Mouse (Mus musculus): ENCODE data around the gene Abcb4.
"Not testable (repeated sequence)": the region's sequence is repeated elsewhere in the genome, so short reads cannot be mapped to it uniquely, and the experiment has no call there.

Gene Abcb4

DNA sequence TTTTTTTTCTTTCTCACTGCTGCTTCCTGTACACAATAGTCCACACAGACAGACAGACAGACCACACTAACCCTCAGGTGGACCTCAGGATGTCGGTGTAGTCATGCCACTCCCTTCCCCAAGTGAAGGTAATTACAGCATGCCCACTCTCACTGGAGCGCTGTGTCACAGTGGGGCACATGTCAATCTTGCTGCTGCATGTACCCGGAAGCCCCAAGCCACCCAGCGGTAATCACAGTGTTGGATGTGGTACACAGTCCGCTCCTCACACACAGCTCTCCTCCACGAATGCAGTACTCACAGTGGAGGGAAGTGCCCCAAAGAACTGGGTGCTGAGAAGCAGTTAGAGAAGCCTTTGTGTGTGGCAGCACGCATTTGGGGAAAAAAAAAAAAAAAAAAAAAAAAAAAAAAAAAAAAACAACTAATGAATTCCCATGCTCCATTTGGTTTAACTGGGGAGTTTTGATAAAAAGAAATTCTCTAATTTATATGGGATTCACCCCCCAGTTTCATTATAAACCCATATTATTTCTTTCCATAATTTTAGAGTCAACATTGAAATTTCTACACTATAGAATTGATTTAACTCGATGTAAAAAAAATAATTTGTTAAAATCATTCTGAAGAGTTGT lies 18.2 kb downstream of the Abcb4 start:
- no peak for DNase-seq (ENCODE audit: low spot score)

DNA sequence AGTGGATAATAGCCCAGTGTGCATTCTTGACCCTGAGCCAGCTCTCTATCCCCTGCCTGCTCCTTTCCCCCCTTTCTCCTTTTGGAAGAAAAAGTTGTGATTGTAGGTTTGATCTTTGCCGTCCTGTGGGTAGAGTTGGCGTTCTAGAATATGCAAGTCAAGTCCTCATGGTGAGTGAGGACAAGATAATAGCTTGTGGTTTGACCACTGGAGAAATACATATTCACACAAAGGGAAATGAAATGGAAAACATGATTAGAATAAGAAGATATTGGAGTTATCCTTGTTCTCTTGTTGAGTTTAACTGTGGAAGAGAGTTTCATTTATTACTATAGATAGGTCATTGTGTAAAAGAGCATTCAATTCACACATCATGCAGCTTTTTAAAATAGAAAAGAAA lies 22.9 kb downstream of the Abcb4 start:
- DNase-seq (ENCODE audit: low spot score): no peak

GRCm38 (mm10) chr5:8917069-8917468 lies 23.6 kb downstream of the Abcb4 start:
- DNase-seq (ENCODE audit: low spot score): no peak

DNA sequence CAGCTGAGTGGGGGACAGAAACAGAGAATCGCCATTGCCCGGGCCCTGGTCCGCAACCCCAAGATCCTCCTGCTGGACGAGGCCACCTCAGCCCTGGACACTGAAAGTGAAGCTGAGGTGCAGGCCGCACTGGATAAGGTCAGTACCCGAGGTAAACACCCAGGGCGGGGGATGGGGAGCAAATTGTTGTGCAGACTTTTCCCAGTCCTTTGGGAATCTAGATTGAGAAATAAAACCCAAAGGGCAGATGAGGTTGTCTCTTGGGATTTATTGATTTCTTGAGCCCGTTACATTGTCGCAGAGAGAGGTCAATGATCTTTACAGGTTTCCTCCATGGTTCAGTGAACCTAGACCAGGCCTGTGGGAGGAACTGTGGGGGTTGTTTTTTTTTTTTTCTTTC lies 34.9 kb downstream of the Abcb4 start:
- DNase-seq (ENCODE audit: low spot score): no peak

GRCm38 (mm10) chr5:8937965-8938364 lies 44.4 kb downstream of the Abcb4 start:
- no peak for DNase-seq (ENCODE audit: low spot score)

DNA sequence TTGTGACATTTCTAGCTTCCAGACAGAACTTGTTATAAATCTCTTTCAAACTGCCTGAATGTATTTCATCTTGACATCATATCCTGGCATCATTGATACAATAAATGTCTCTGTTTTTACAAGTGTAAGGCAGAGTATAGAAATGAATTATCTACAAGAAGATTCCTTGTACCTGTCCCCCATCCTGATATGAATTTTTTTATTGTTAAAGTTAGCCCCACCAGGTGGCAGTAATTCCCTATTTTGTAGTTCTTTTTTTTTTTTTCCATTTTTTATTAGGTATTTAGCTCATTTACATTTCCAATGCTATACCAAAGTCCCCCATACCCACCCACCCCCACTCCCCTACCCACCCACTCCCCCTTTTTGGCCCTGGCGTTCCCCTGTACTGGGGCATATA lies 47.7 kb downstream of the Abcb4 start:
- DNase-seq (ENCODE audit: low spot score): not testable (repeated sequence)

- no peak for DNase-seq (ENCODE audit: low spot score)
Measured at GRCm38 (mm10) chr5:8943836-8944235, 50.3 kb downstream of the Abcb4 start.

DNA sequence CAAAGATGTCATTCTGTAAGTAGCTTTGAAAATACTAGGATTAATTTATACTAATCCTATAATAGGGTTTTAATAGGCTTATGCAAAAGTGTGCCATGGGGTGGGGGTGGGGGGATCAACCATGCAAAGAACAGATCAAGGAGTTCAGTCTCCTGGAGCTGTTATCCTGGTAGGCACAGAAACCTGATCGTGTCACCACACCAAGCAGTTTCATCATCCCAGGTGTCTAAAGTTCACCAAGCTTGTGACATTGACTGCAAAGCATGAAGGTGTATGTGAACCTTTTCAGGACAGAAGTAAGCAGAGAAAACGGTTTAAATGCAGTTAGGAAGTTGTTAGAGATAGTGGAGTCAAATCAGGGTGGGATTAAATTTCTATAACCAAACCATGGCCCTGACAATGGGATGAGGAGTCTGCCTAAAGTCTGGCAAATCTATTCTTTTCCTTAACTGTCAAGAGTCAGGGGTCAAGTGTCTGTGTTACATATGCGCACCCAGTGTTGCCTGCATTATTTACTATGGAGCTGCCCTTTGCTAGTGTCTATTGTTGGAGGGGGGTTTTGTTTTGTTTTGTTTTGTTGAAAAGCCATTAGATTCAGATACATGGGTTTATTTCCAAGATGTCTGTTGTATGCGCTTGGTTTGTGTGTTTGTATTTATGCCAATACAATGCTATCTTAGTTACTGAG lies 54.0 kb downstream of the Abcb4 start:
- DNase-seq (ENCODE audit: low spot score): no peak

DNA sequence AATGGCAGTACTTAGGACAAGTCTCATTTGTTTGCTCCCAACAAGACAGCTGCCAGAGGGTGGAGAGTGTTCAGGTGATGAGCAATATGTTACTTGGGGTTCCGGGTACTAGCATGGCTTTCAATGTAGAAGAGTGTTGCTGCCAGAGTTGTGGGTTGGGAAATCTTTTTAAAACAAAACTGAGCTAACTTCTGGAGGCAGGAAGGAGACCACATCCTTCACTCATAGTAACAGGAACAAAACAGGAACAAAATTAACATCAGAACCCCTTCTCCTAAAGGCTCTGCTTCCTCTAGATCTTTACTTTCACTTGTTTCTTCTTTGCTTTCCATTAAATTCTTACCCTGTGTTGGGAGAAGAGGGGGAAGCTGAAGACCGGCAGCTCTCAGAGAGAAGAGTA lies 60.1 kb downstream of the Abcb4 start:
- DNase-seq (ENCODE audit: low spot score): no peak

DNA sequence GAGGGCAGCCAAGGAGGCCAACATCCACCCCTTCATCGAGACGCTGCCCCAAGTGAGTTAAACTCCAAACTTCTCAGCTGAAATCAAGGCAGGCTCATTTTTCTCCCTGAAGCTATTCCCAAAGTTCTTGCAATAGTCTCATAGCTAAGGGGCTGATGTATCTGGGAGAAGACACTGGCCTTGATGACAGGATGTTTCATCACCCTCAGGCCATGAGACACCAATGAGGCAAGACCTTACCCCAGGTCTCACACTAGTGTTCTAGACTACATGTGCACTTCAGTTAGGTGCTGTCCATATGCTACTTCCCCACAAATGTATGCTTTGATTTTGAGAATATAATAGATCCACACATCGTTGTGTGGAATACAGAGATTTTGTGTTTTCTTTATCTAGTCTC lies 62.0 kb downstream of the Abcb4 start:
- no peak for DNase-seq (ENCODE audit: low spot score)

DNA sequence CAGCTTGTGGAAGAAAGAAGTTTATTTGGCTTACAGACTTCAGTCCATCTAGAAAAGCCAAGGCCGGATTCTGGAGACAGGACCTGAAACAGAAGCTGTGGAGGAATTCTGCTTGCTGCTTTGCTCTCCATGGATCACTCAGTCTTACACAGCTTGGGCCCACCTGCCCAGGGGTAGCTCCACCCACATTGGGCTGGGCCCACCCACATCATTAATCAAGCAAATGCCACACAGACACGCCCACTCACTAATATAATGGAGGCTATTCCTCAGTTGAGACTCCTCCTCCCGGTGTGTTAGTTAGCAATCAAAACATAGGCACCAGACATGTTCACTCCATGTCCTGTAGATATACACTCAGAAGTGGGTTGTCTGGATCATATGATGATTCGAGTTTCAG lies 67.0 kb downstream of the Abcb4 start:
- DNase-seq (ENCODE audit: low spot score): no peak

GRCm38 (mm10) chr5:8964487-8964886 lies 71.0 kb downstream of the Abcb4 start:
- no peak for DNase-seq (ENCODE audit: low spot score)

GRCm38 (mm10) chr5:8970694-8971093 lies 77.2 kb downstream of the Abcb4 start:
- no peak for DNase-seq (ENCODE audit: low spot score)

DNA sequence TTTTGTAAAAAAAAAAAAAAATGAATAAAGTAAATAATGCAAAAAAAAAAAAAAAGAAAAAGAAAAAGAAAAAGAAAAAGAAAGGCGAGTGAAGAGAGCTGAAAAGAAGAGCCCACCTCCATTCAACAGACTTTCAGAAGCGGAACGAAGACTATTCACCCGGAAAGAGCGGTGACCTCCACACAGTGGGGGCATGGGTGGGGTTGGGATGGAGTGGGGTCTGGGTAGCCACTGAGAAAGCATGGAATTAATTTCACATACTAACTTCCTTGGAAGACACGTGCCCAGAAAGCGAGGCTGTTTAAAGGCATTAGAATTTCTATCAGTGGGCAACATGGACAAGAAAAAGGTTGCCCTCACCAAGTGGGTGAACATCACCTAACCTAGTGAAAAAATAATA lies 78.8 kb downstream of the Abcb4 start:
- peak; percentile 44 for DNase-seq (ENCODE audit: low spot score)

DNA sequence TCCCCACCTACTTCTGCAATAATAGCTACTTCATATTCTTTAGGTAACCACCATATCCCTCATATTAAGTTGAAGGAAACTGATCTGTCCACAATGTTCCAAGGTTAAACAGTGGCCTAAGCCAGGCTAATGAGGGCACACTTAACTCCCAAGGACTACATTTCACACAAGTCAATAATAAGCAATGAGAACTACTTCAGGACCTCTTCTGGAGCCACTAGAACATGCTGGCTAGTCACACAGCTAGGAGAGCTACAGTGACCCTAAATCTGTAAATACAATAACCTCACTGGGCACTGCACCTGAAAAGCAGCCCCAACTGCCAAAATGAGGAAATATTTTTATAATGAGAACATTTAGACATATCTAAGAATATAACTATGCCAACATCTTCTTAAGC lies 81.2 kb downstream of the Abcb4 start:
- no peak for DNase-seq (ENCODE audit: low spot score)

GRCm38 (mm10) chr5:8985470-8985869 lies 92.0 kb downstream of the Abcb4 start:
- DNase-seq (ENCODE audit: low spot score): no peak

GRCm38 (mm10) chr5:8987925-8988324 lies 94.4 kb downstream of the Abcb4 start:
- no peak for DNase-seq (ENCODE audit: low spot score)

DNA sequence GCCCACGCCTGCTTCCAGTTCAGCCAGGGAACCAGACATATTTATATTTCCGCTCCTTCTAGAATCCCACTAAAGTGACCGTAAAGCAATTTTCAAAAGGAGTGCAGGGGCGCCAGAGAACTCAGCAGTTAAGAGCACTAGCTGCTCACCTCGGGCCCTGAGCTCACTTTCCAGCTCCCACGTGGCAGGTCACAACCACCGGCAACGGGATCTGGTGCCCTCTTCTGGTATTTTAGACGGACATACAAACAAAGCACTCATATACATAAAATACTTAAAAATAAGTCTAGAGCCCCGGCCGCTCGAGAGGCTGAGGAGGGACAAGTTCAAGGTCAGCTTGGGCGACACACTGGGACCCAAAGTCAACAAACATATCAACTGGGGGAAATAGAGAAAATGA lies 97.0 kb downstream of the Abcb4 start:
- no peak for DNase-seq (ENCODE audit: low spot score)

DNA sequence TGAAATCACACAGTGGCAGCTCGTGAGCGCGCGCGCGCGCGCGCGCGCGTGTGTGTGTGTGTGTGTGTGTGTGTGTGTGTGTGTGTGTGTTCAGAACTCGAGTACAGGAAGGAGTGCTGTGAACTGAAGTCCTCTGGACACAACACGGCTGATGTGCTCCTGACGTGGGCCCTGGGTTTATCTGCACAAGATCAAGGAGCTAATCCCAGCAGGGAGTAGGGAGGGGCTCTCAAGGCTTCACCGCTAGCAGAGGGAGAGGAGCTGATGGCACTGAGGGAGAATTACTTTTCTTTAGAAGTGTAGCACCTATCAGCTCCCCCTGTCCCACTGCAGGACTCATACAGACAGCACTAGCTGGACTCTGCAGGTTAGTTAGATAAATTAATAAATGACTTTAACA lies 98.1 kb downstream of the Abcb4 start:
- DNase-seq (ENCODE audit: low spot score): no peak

- peak; percentile 15 for DNase-seq (ENCODE audit: low spot score)
Measured at GRCm38 (mm10) chr5:8995966-8996685, 102.6 kb downstream of the Abcb4 start.

GRCm38 (mm10) chr5:8996686-8997512 lies 103.4 kb downstream of the Abcb4 start, which contains the start of gene Crot:
Gene Crot (minus strand): TSS chr5:8997324.
- DNase-seq (ENCODE audit: low spot score): peak; percentile 97

DNA sequence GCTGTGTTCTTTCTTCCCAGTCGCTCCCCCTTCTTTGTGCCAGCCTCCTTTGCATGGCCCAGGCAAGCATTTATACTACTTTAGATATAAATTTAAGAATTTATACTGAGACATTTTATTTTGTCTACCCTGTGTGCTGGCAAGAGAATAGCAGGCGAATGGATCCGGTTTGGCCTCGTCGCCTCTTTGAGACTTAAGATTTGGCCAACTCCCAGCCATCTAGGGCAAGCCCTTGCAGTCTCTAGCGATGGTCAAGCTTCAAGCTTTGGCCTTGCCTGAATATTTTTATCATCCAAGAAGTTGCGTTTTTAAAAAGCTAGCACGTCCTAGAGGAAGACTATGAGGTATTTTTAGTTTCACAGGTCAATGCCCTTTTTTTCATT lies 104.0 kb downstream of the Abcb4 start:
- no peak for DNase-seq (ENCODE audit: low spot score)

Measured in embryo, embryonic 10.5 days (tissue).